Mouse (Mus musculus): Measurements from ENCODE around the gene Dbndd2. TPM values are rescaled to one million over a fixed set of nuclear protein-coding genes. Genes with fewer than 3 reads are reported as not detected.

The Dbndd2 gene
- polyA plus RNA-seq, 2 experiments from 2014 or later: 2.1 to 6.8 TPM

- ATAC-seq: no peak
Measured at GRCm38 (mm10) chr2:164542132-164542531, 56.2 kb downstream of the Dbndd2 start.

GRCm38 (mm10) chr2:164542598-164542997 is 56.7 kb downstream of the Dbndd2 start:
- no peak for ATAC-seq

Other genes with a start within 250 kb of the Dbndd2 start
- gene Svs2, start 247.6 kb upstream of the Dbndd2 start, polyA plus RNA-seq (2017; shearing (Covaris generic)): not detected
- gene Svs3b, start 229.5 kb upstream of the Dbndd2 start, polyA plus RNA-seq (2017; shearing (Covaris generic)): not detected
- not detected for gene Svs4, start 207.6 kb upstream of the Dbndd2 start, polyA plus RNA-seq (2017; shearing (Covaris generic))
- not detected for gene Svs3a, start 196.8 kb upstream of the Dbndd2 start, polyA plus RNA-seq (2017; shearing (Covaris generic))
- gene Svs6, start 169.4 kb upstream of the Dbndd2 start, polyA plus RNA-seq (2017; shearing (Covaris generic)): not detected
- gene Svs5, start 153.4 kb upstream of the Dbndd2 start, polyA plus RNA-seq (2017; shearing (Covaris generic)): not detected
- 1 to 10 TPM; 3.4 to 4.2 TPM for gene Slpi, start 97.0 kb upstream of the Dbndd2 start, polyA plus RNA-seq (2017; shearing (Covaris generic))
- gene Rbpjl, start 83.0 kb upstream of the Dbndd2 start, polyA plus RNA-seq (2017; shearing (Covaris generic)): not detected
- gene Matn4, start 80.9 kb upstream of the Dbndd2 start, polyA plus RNA-seq (2017; shearing (Covaris generic)): under 1 TPM in 1 of 2 experiments, not detected in 1; 0.32 TPM
- gene Sdc4, start 42.2 kb upstream of the Dbndd2 start, polyA plus RNA-seq (2017; shearing (Covaris generic)): 10 to 100 TPM; 13.8 to 23.7 TPM
- 10 to 100 TPM; 29.7 to 33.4 TPM for gene Sys1, start 29.1 kb upstream of the Dbndd2 start, polyA plus RNA-seq (2017; shearing (Covaris generic))
- 1 to 10 TPM in 1 of 2 experiments, not detected in 1; 3.7 TPM for gene Gm20458, start 25.1 kb upstream of the Dbndd2 start, polyA plus RNA-seq (2017; shearing (Covaris generic))
- under 1 TPM in 1 of 2 experiments, not detected in 1; 0.37 TPM for gene Trp53tg5, start 12.4 kb upstream of the Dbndd2 start, polyA plus RNA-seq (2017; shearing (Covaris generic))
- gene Pigt, start 11.4 kb downstream of the Dbndd2 start, polyA plus RNA-seq (2017; shearing (Covaris generic)): 10 to 100 TPM; 19.6 to 47.7 TPM
- not detected for gene Wfdc2, start 76.3 kb downstream of the Dbndd2 start, polyA plus RNA-seq (2017; shearing (Covaris generic))
- not detected for gene Spint3, start 87.4 kb downstream of the Dbndd2 start, polyA plus RNA-seq (2017; shearing (Covaris generic))
- not detected for gene Wfdc6a, start 99.3 kb downstream of the Dbndd2 start, polyA plus RNA-seq (2017; shearing (Covaris generic))
- not detected for gene Eppin, start 107.5 kb downstream of the Dbndd2 start, polyA plus RNA-seq (2017; shearing (Covaris generic))
- not detected for gene Wfdc6b, start 127.4 kb downstream of the Dbndd2 start, polyA plus RNA-seq (2017; shearing (Covaris generic))
- gene Wfdc8, start 127.5 kb downstream of the Dbndd2 start, polyA plus RNA-seq (2017; shearing (Covaris generic)): not detected
- gene Wfdc16, start 152.7 kb downstream of the Dbndd2 start, polyA plus RNA-seq (2017; shearing (Covaris generic)): not detected
- gene Wfdc10, start 169.9 kb downstream of the Dbndd2 start, polyA plus RNA-seq (2017; shearing (Covaris generic)): not detected
- not detected for gene Wfdc9, start 170.5 kb downstream of the Dbndd2 start, polyA plus RNA-seq (2017; shearing (Covaris generic))
- gene Wfdc11, start 188.0 kb downstream of the Dbndd2 start, polyA plus RNA-seq (2017; shearing (Covaris generic)): not detected
- gene Wfdc13, start 199.0 kb downstream of the Dbndd2 start, polyA plus RNA-seq (2017; shearing (Covaris generic)): not detected
- gene Spint4, start 212.4 kb downstream of the Dbndd2 start, polyA plus RNA-seq (2017; shearing (Covaris generic)): not detected
- not detected for gene Spint5, start 229.2 kb downstream of the Dbndd2 start, polyA plus RNA-seq (2017; shearing (Covaris generic))